Mouse (Mus musculus): Measurements from ENCODE around the gene Nck2. TPM values are rescaled to one million over a fixed set of nuclear protein-coding genes. Genes with fewer than 3 reads are reported as not detected.
"Not testable (repeated sequence)": the region's sequence is repeated elsewhere in the genome, so short reads cannot be mapped to it uniquely, and the experiment has no call there.

Gene Nck2
- polyA plus RNA-seq, 1 experiment from 2014 or later: 45.3 TPM

- Histone ChIP-seq H3K4me1 (peaks cover 29% of the 10 kb centered on the region), H3K9me3 (no peaks in the 10 kb centered on the region), H3K27ac (no peak overlapping the region), H3K36me3 (peaks cover 26% of the 10 kb centered on the region), H3K27me3 (no peaks in the 10 kb centered on the region), H3K9ac (no peak overlapping the region), H3K4me2 (replicated peaks) (no peak overlapping the region), H3K4me3 (no peak overlapping the region)
- 79% methylated on average over 5 of the region's 5 CpGs for WGBS
- no peak for ATAC-seq (ENCODE audit: low FRiP score, low read depth)
These were observed 89.8 kb downstream of the Nck2 start for GRCm38 (mm10) chr1:43534060-43534760.

- WGBS: 91% methylated on average over 6 of the region's 6 CpGs
- Histone ChIP-seq H3K27me3 (no peaks in the 10 kb centered on the region), H3K36me3 (peaks cover 26% of the 10 kb centered on the region), H3K9ac (no peak overlapping the region), H3K4me1 (peaks cover 30% of the 10 kb centered on the region), H3K27ac (no peak overlapping the region), H3K4me2 (replicated peaks) (no peak overlapping the region), H3K9me3 (no peaks in the 10 kb centered on the region), H3K4me3 (no peak overlapping the region)
- no peak for ATAC-seq (ENCODE audit: low FRiP score, low read depth)
These were observed 91.2 kb downstream of the Nck2 start for GRCm38 (mm10) chr1:43535519-43536000.

- Histone ChIP-seq H3K9me3 (no peaks in the 10 kb centered on the region), H3K4me3 (no peak overlapping the region), H3K4me2 (replicated peaks) (no peak overlapping the region), H3K9ac (no peak overlapping the region), H3K27ac (no peak overlapping the region), H3K4me1 (peaks cover 27% of the 10 kb centered on the region), H3K27me3 (no peaks in the 10 kb centered on the region), H3K36me3 (peaks cover 26% of the 10 kb centered on the region)
- WGBS: 87% methylated on average over 2 of the region's 2 CpGs
- no peak for ATAC-seq (ENCODE audit: low FRiP score, low read depth)
These were observed 91.9 kb downstream of the Nck2 start for GRCm38 (mm10) chr1:43536266-43536665.

GRCm38 (mm10) chr1:43537021-43537420 lies 92.6 kb downstream of the Nck2 start:
- no peaks in the 10 kb centered on the region for H3K27me3 ChIP-seq
- no peak overlapping the region for H3K9ac ChIP-seq
- H3K4me1 ChIP-seq: peaks cover 31% of the 10 kb centered on the region
- H3K27ac ChIP-seq: no peak overlapping the region
- no peak for ATAC-seq (ENCODE audit: low FRiP score, low read depth)
- H3K9me3 ChIP-seq: no peaks in the 10 kb centered on the region
- 86% methylated on average over 3 of the region's 3 CpGs for WGBS
- no peak overlapping the region for H3K4me2 ChIP-seq (replicated peaks)
- no peak overlapping the region for H3K4me3 ChIP-seq
- H3K36me3 ChIP-seq: peaks cover 26% of the 10 kb centered on the region

- no peak for ATAC-seq (ENCODE audit: low FRiP score, low read depth)
These were observed 93.1 kb downstream of the Nck2 start for GRCm38 (mm10) chr1:43537496-43537895.

GRCm38 (mm10) chr1:43538716-43539115 lies 94.3 kb downstream of the Nck2 start:
- Histone ChIP-seq H3K9ac (no peak overlapping the region), H3K9me3 (no peaks in the 10 kb centered on the region), H3K27ac (no peak overlapping the region), H3K36me3 (peaks cover 23% of the 10 kb centered on the region), H3K4me3 (no peak overlapping the region), H3K4me2 (replicated peaks) (no peak overlapping the region), H3K4me1 (peaks cover 42% of the 10 kb centered on the region), H3K27me3 (no peaks in the 10 kb centered on the region)
- WGBS: 93% methylated on average over 2 of the region's 2 CpGs
- ATAC-seq (ENCODE audit: low FRiP score, low read depth): no peak

More at GRCm38 (mm10) chr1:43537496-43537895, 93.1 kb downstream of the Nck2 start:
- Histone ChIP-seq H3K9me3 (no peaks in the 10 kb centered on the region), H3K4me1 (peaks cover 36% of the 10 kb centered on the region), H3K36me3 (peaks cover 26% of the 10 kb centered on the region), H3K4me3 (no peak overlapping the region), H3K9ac (no peak overlapping the region), H3K27ac (no peak overlapping the region), H3K4me2 (replicated peaks) (no peak overlapping the region), H3K27me3 (no peaks in the 10 kb centered on the region)

GRCm38 (mm10) chr1:43539689-43540380 lies 95.5 kb downstream of the Nck2 start:
- 64% methylated on average over 4 of the region's 4 CpGs for WGBS
- Histone ChIP-seq H3K9me3 (no peaks in the 10 kb centered on the region), H3K4me1 (peaks cover 39% of the 10 kb centered on the region), H3K27ac (no peak overlapping the region), H3K9ac (no peak overlapping the region), H3K36me3 (peaks cover 12% of the 10 kb centered on the region), H3K27me3 (no peaks in the 10 kb centered on the region), H3K4me3 (no peak overlapping the region), H3K4me2 (replicated peaks) (no peak overlapping the region)
- no peak for ATAC-seq (ENCODE audit: low FRiP score, low read depth)

GRCm38 (mm10) chr1:43542339-43542738 lies 98.0 kb downstream of the Nck2 start:
- no peaks in the 10 kb centered on the region for H3K9me3 ChIP-seq
- no peak for ATAC-seq (ENCODE audit: low FRiP score, low read depth)
- H3K4me2 ChIP-seq (replicated peaks): no peak overlapping the region
- H3K36me3 ChIP-seq: peaks cover 6% of the 10 kb centered on the region; the same call in 1 of the 2 replicates
- H3K9ac ChIP-seq: no peak overlapping the region
- H3K4me3 ChIP-seq: no peak overlapping the region
- H3K27ac ChIP-seq: 0 out of 2 replicates have a peak overlapping the region, but pooled peaks have one; percentile 15
- no peaks in the 10 kb centered on the region for H3K27me3 ChIP-seq
- WGBS: 44% methylated on average over 4 of the region's 4 CpGs
- peaks cover 39% of the 10 kb centered on the region for H3K4me1 ChIP-seq

- Histone ChIP-seq H3K9me3 (no peaks in the 10 kb centered on the region), H3K4me2 (replicated peaks) (no peak overlapping the region), H3K27me3 (no peaks in the 10 kb centered on the region), H3K27ac (no peak overlapping the region; the same call in 1 of the 2 replicates), H3K4me1 (peaks cover 29% of the 10 kb centered on the region), H3K36me3 (peaks cover 6% of the 10 kb centered on the region; the same call in 1 of the 2 replicates), H3K4me3 (no peak overlapping the region), H3K9ac (no peak overlapping the region)
- WGBS: 71% methylated on average over 2 of the region's 2 CpGs
- ATAC-seq (ENCODE audit: low FRiP score, low read depth): no peak
These were observed 103.3 kb downstream of the Nck2 start for GRCm38 (mm10) chr1:43547644-43548043.

- 23% methylated on average over 5 of the region's 5 CpGs for WGBS
- no peak overlapping the region for H3K9ac ChIP-seq
- no peaks in the 10 kb centered on the region for H3K27me3 ChIP-seq
- no peak overlapping the region for H3K4me3 ChIP-seq
- H3K4me1 ChIP-seq: peaks cover 26% of the 10 kb centered on the region
- H3K36me3 ChIP-seq: peaks cover 9% of the 10 kb centered on the region
- H3K9me3 ChIP-seq: no peaks in the 10 kb centered on the region
- ATAC-seq (ENCODE audit: low FRiP score, low read depth): peak; percentile 26; the same call in 1 of the 2 replicates
- no peak overlapping the region for H3K4me2 ChIP-seq (replicated peaks)
- no peak overlapping the region for H3K27ac ChIP-seq
These were observed 104.4 kb downstream of the Nck2 start for GRCm38 (mm10) chr1:43548749-43549148.

- Histone ChIP-seq H3K27me3 (no peaks in the 10 kb centered on the region), H3K9ac (no peak overlapping the region), H3K4me2 (replicated peaks) (no peak overlapping the region), H3K4me1 (peaks cover 41% of the 10 kb centered on the region), H3K9me3 (no peaks in the 10 kb centered on the region), H3K27ac (no peak overlapping the region), H3K4me3 (no peak overlapping the region), H3K36me3 (peaks cover 26% of the 10 kb centered on the region)
- 70% methylated on average over 3 of the region's 3 CpGs for WGBS
- ATAC-seq (ENCODE audit: low FRiP score, low read depth): no peak
These were observed 106.1 kb downstream of the Nck2 start for GRCm38 (mm10) chr1:43550525-43550924.

- H3K9me3 ChIP-seq; H3K9ac ChIP-seq; ATAC-seq (ENCODE audit: low FRiP score, low read depth); H3K27me3 ChIP-seq; H3K4me2 ChIP-seq (replicated peaks); H3K27ac ChIP-seq; H3K4me3 ChIP-seq: not testable (repeated sequence)
- Histone ChIP-seq H3K36me3 (peaks cover 31% of the 10 kb centered on the region), H3K4me1 (peaks cover 42% of the 10 kb centered on the region)
- WGBS: 95% methylated on average over 37 of the region's 37 CpGs
These were observed 109.8 kb downstream of the Nck2 start for GRCm38 (mm10) chr1:43553989-43554679.
